Mouse (Mus musculus): ENCODE results near the gene Bbc3. TPM values are rescaled to one million over a fixed set of nuclear protein-coding genes. Genes with fewer than 3 reads are reported as not detected.
A peak's percentile ranks its signal among the peaks of the same experiment; 100 is the strongest.

Bbc3 gene
- total and polyA plus RNA-seq, 3 experiments = 23.2 to 61.7 (median 23.3) TPM

DNA sequence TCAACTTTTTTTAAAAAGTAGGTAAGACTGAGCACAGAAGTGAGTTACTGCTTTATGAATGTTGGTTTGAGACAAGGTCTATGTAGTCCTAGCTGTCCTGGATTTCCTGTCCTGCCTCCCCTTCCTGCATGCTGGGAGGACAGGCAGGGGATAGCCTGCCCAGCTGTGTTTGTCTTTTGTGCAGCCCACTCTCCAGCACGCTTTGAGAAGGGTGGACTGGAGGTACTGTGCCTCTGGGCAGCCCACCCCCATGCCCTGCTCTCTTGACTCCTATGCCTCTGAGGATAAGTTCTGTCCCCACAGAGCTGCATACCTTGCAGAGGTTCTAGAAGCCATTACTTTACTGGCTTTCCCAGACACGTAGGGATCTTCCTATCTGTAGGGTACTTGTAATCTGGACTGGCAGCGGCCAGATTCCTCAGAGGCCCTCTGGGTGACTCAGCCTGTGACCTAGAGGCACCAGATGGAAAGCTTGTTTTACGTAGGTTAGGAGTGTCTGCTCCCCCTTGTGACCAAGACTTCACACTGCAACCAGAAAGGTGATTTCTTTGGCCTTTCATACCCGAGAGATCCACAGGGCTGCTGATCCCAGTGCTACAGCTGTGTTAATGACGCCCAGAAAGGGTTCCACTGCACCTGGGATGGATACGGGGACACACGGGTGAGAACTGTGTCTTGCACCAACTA lies 17.9 kb downstream of the Bbc3 start:
- peak; percentile 88 for DNase-seq (ENCODE audit: extremely low read depth)
- Histone ChIP-seq H3K4me3 (replicated peaks in 1 of 3; ENCODE audit: low read depth in 2 of 3, low read length in 2 of 3, poor library complexity in 1 of 3) (peak overlapping the region in 1 of 3 experiments; percentile 5), H3K79me2 (replicated peaks; ENCODE audit: control insufficient read depth, extremely low read depth, insufficient read depth, poor library complexity, severe bottlenecking) (no peaks in the 10 kb centered on the region), H3K4me2 (ENCODE audit: insufficient read depth, low read depth, poor library complexity, severe bottlenecking) (no peak overlapping the region), H3K4me1 (ENCODE audit: control insufficient read depth in 1 of 2, insufficient read depth in 2 of 2) (peaks cover 6 to 12% of the 10 kb centered on the region in 2 experiments), H3K27me3 (replicated peaks) (no peaks in the 10 kb centered on the region), H3K9ac (ENCODE audit: insufficient read depth, low read depth) (peak overlapping the region; percentile 49), H3K9me3 (replicated peaks; ENCODE audit: low read length) (no peaks in the 10 kb centered on the region), H3K36me3 (replicated peaks in 1 of 2; ENCODE audit: control insufficient read depth in 1 of 2, insufficient read depth in 1 of 2, low read length in 1 of 2) (peaks cover 41 to 82% of the 10 kb centered on the region in 2 experiments), H3K27ac (ENCODE audit: insufficient read depth, low read depth) (peak overlapping the region; percentile 69)
- TF ChIP-seq MYC (IDR thresholded peaks at IDR 0.05; ENCODE audit: low read depth, low read length) (0 out of 2 replicates have a peak, but pooled peaks have one; percentile 44), GABPA (IDR thresholded peaks at IDR 0.05; ENCODE audit: insufficient replicate concordance, low read depth, low read length) (no peak), KAT2A (IDR thresholded peaks at IDR 0.05; ENCODE audit: insufficient replicate concordance, low read length) (no peak), ZNF384 (IDR thresholded peaks at IDR 0.05; ENCODE audit: low read depth, low read length) (no peak), SIN3A (IDR thresholded peaks at IDR 0.05; ENCODE audit: low read length) (no peak), CHD1 (IDR thresholded peaks at IDR 0.05; ENCODE audit: low read depth, low read length) (no peak), ZMIZ1 (IDR thresholded peaks at IDR 0.05; ENCODE audit: low read depth, low read length) (no peak), CTCF (conservative IDR thresholded peaks at IDR 0.05 in 1 of 2, IDR thresholded peaks at IDR 0.05 in 1 of 2; ENCODE audit: low read depth in 2 of 2, low read length in 2 of 2) (peak; percentile 60 to 95), ETS1 (conservative IDR thresholded peaks at IDR 0.05; ENCODE audit: low read depth, low read length) (peak; percentile 39; the same call in 1 of the 2 replicates), JUND (conservative IDR thresholded peaks at IDR 0.05; ENCODE audit: low read depth, low read length) (no peak), POLR2A (IDR thresholded peaks at IDR 0.05; ENCODE audit: low read depth, low read length) (no peak; the same call in 1 of the 2 replicates), CHD2 (IDR thresholded peaks at IDR 0.05; ENCODE audit: low read length) (no peak), HCFC1 (IDR thresholded peaks at IDR 0.05; ENCODE audit: low read depth, low read length) (no peak), PAX5 (IDR thresholded peaks at IDR 0.05; ENCODE audit: low read length) (no peak), MAX (IDR thresholded peaks at IDR 0.05; ENCODE audit: low read length) (no peak), TCF12 (IDR thresholded peaks at IDR 0.05; ENCODE audit: low read depth, low read length) (peak; percentile 37; the same call in 1 of the 2 replicates), EP300 (IDR thresholded peaks at IDR 0.05; ENCODE audit: low read length) (no peak), MEF2A (IDR thresholded peaks at IDR 0.05; ENCODE audit: borderline replicate concordance, low read depth, low read length) (0 out of 2 replicates have a peak, but pooled peaks have one; percentile 13), JUN (IDR thresholded peaks at IDR 0.05; ENCODE audit: insufficient read depth, low read depth, low read length) (peak; percentile 33; the same call in 1 of the 2 replicates), IRF4 (IDR thresholded peaks at IDR 0.05; ENCODE audit: low read depth, low read length) (peak; percentile 46; the same call in 1 of the 2 replicates), POLR2AphosphoS2 (IDR thresholded peaks at IDR 0.05; ENCODE audit: low read depth, low read length) (no peak), MAFK (IDR thresholded peaks at IDR 0.05; ENCODE audit: insufficient replicate concordance, low read length) (no peak), RAD21 (IDR thresholded peaks at IDR 0.05; ENCODE audit: low read depth, low read length) (peak; percentile 78), E2F4 (IDR thresholded peaks at IDR 0.05; ENCODE audit: insufficient replicate concordance, low read depth, low read length) (no peak), MXI1 (IDR thresholded peaks at IDR 0.05; ENCODE audit: low read depth, low read length) (no peak), ZC3H11A (IDR thresholded peaks at IDR 0.05; ENCODE audit: low read depth, low read length) (no peak; the same call in 1 of the 2 replicates), ELF1 (IDR thresholded peaks at IDR 0.05; ENCODE audit: low read depth, low read length) (no peak), TBP (conservative IDR thresholded peaks at IDR 0.05; ENCODE audit: low read depth, low read length) (no peak), SMC3 (IDR thresholded peaks at IDR 0.05; ENCODE audit: low read depth, low read length) (peak; percentile 97)
- in situ Hi-C loops (cut with MboI; ENCODE audit: low pct_ligation_motif_present, low pct_unique_long_range_greater_than_20kb, low sequenced_read_pairs) (loop anchor here (5.0 kb wide), 1 partner anchor 34 kb away; no protein-coding TSS in a partner anchor), dilution Hi-C loops (cut with MboI; ENCODE audit: extremely low pct_ligation_motif_present, extremely low pct_unique_long_range_greater_than_20kb, low sequenced_read_pairs) (no loop called here)

Data from CH12.LX (cell line).